Mouse (Mus musculus): ENCODE measurements around the gene Traf4. TPM values are rescaled to one million over a fixed set of nuclear protein-coding genes. Genes with fewer than 3 reads are reported as not detected.

The Traf4 gene
- polyA plus RNA-seq, 1 experiment = 99.8 TPM

GRCm38 (mm10) chr11:78207190-78207589, 41.8 kb upstream of the Traf4 start:
- Histone ChIP-seq H3K79me2 (ENCODE audit: control insufficient read depth, insufficient read depth) (no peaks in the 10 kb centered on the region), H3ac (ENCODE audit: control insufficient read depth, insufficient read length, low read depth) (no peak overlapping the region), H3K27me3 (ENCODE audit: control insufficient read depth, insufficient read depth, insufficient read length) (no peaks in the 10 kb centered on the region), H3K36me3 (ENCODE audit: control insufficient read depth, insufficient read depth) (peaks cover 74% of the 10 kb centered on the region), H3K79me3 (ENCODE audit: low read depth) (no peaks in the 10 kb centered on the region), H3K4me3 (ENCODE audit: insufficient read depth, poor library complexity, severe bottlenecking) (no peak overlapping the region)
- TF ChIP-seq FOSL1 (IDR thresholded peaks at IDR 0.05; ENCODE audit: insufficient read depth, low read length, poor library complexity, severe bottlenecking) (no peak), CTCF (IDR thresholded peaks at IDR 0.05; ENCODE audit: control insufficient read depth, insufficient read depth, insufficient read length) (no peak), MYOD1 (IDR thresholded peaks at IDR 0.05; ENCODE audit: control insufficient read depth, insufficient read length, low read depth) (no peak), USF1 (IDR thresholded peaks at IDR 0.05; ENCODE audit: low read depth) (no peak), MAX (IDR thresholded peaks at IDR 0.05) (no peak), MYOG (IDR thresholded peaks at IDR 0.05; ENCODE audit: control insufficient read depth, extremely low read depth, insufficient read length) (no peak), CEBPB (IDR thresholded peaks at IDR 0.05; ENCODE audit: low read depth) (no peak)

GRCm38 (mm10) chr11:78205361-78206206, 40.2 kb upstream of the Traf4 start:
- H3K36me3 ChIP-seq (ENCODE audit: control insufficient read depth, insufficient read depth) = peaks cover 60% of the 10 kb centered on the region
- no peaks in the 10 kb centered on the region for H3K79me2 ChIP-seq (ENCODE audit: control insufficient read depth, insufficient read depth)
- no peaks in the 10 kb centered on the region for H3K79me3 ChIP-seq (ENCODE audit: low read depth)
- H3K4me3 ChIP-seq (ENCODE audit: insufficient read depth, poor library complexity, severe bottlenecking) = no peak overlapping the region
- no peaks in the 10 kb centered on the region for H3K27me3 ChIP-seq (ENCODE audit: control insufficient read depth, insufficient read depth, insufficient read length)
- H3ac ChIP-seq (ENCODE audit: control insufficient read depth, insufficient read length, low read depth) = no peak overlapping the region
- TF ChIP-seq MYOD1 (IDR thresholded peaks at IDR 0.05; ENCODE audit: control insufficient read depth, insufficient read length, low read depth) = no peak
- no peak for TF ChIP-seq MAX (IDR thresholded peaks at IDR 0.05)
- no peak for TF ChIP-seq MYOG (IDR thresholded peaks at IDR 0.05; ENCODE audit: control insufficient read depth, extremely low read depth, insufficient read length)
- no peak for TF ChIP-seq CTCF (IDR thresholded peaks at IDR 0.05; ENCODE audit: control insufficient read depth, insufficient read depth, insufficient read length)
- no peak for TF ChIP-seq CEBPB (IDR thresholded peaks at IDR 0.05; ENCODE audit: low read depth)
- TF ChIP-seq USF1 (IDR thresholded peaks at IDR 0.05; ENCODE audit: low read depth) = no peak
- no peak for TF ChIP-seq FOSL1 (IDR thresholded peaks at IDR 0.05; ENCODE audit: insufficient read depth, low read length, poor library complexity, severe bottlenecking)

- Histone ChIP-seq H3K27me3 (ENCODE audit: control insufficient read depth, insufficient read depth, insufficient read length) (no peaks in the 10 kb centered on the region), H3K36me3 (ENCODE audit: control insufficient read depth, insufficient read depth) (peaks cover 48% of the 10 kb centered on the region)
- TF ChIP-seq CEBPB (IDR thresholded peaks at IDR 0.05; ENCODE audit: low read depth) (no peak), MYOG (IDR thresholded peaks at IDR 0.05; ENCODE audit: control insufficient read depth, extremely low read depth, insufficient read length) (no peak), CTCF (IDR thresholded peaks at IDR 0.05; ENCODE audit: control insufficient read depth, insufficient read depth, insufficient read length) (no peak), MYOD1 (IDR thresholded peaks at IDR 0.05; ENCODE audit: control insufficient read depth, insufficient read length, low read depth) (no peak), USF1 (IDR thresholded peaks at IDR 0.05; ENCODE audit: low read depth) (no peak), MAX (IDR thresholded peaks at IDR 0.05) (no peak), FOSL1 (IDR thresholded peaks at IDR 0.05; ENCODE audit: insufficient read depth, low read length, poor library complexity, severe bottlenecking) (no peak)
These were observed 38.9 kb upstream of the Traf4 start for GRCm38 (mm10) chr11:78204287-78204686.

GRCm38 (mm10) chr11:78202372-78202771, 37.0 kb upstream of the Traf4 start:
- no peak overlapping the region for H3K4me3 ChIP-seq (ENCODE audit: insufficient read depth, poor library complexity, severe bottlenecking)
- H3K79me2 ChIP-seq (ENCODE audit: control insufficient read depth, insufficient read depth) = no peaks in the 10 kb centered on the region
- TF ChIP-seq USF1 (IDR thresholded peaks at IDR 0.05; ENCODE audit: low read depth) (no peak), MYOG (IDR thresholded peaks at IDR 0.05; ENCODE audit: control insufficient read depth, extremely low read depth, insufficient read length) (no peak), CEBPB (IDR thresholded peaks at IDR 0.05; ENCODE audit: low read depth) (no peak), FOSL1 (IDR thresholded peaks at IDR 0.05; ENCODE audit: insufficient read depth, low read length, poor library complexity, severe bottlenecking) (no peak), MYOD1 (IDR thresholded peaks at IDR 0.05; ENCODE audit: control insufficient read depth, insufficient read length, low read depth) (no peak), MAX (IDR thresholded peaks at IDR 0.05) (no peak), CTCF (IDR thresholded peaks at IDR 0.05; ENCODE audit: control insufficient read depth, insufficient read depth, insufficient read length) (no peak)

More at GRCm38 (mm10) chr11:78204287-78204686, 38.9 kb upstream of the Traf4 start:
- Histone ChIP-seq H3K4me3 (ENCODE audit: insufficient read depth, poor library complexity, severe bottlenecking) (no peak overlapping the region), H3K79me3 (ENCODE audit: low read depth) (no peaks in the 10 kb centered on the region), H3K79me2 (ENCODE audit: control insufficient read depth, insufficient read depth) (no peaks in the 10 kb centered on the region), H3ac (ENCODE audit: control insufficient read depth, insufficient read length, low read depth) (no peak overlapping the region)

GRCm38 (mm10) chr11:78195101-78195863, 29.9 kb upstream of the Traf4 start:
- H3K79me2 ChIP-seq (ENCODE audit: control insufficient read depth, insufficient read depth) = peaks cover 14% of the 10 kb centered on the region
- TF ChIP-seq MYOG (IDR thresholded peaks at IDR 0.05; ENCODE audit: control insufficient read depth, extremely low read depth, insufficient read length) (no peak), FOSL1 (IDR thresholded peaks at IDR 0.05; ENCODE audit: insufficient read depth, low read length, poor library complexity, severe bottlenecking) (no peak)
- H3ac ChIP-seq (ENCODE audit: control insufficient read depth, insufficient read length, low read depth) = no peak overlapping the region
- H3K36me3 ChIP-seq (ENCODE audit: control insufficient read depth, insufficient read depth) = peaks cover 51% of the 10 kb centered on the region
- no peaks in the 10 kb centered on the region for H3K27me3 ChIP-seq (ENCODE audit: control insufficient read depth, insufficient read depth, insufficient read length)
- no peak overlapping the region for H3K4me3 ChIP-seq (ENCODE audit: insufficient read depth, poor library complexity, severe bottlenecking)
- peaks cover 6% of the 10 kb centered on the region for H3K79me3 ChIP-seq (ENCODE audit: low read depth)

More at GRCm38 (mm10) chr11:78202372-78202771, 37.0 kb upstream of the Traf4 start:
- Histone ChIP-seq H3ac (ENCODE audit: control insufficient read depth, insufficient read length, low read depth) (no peak overlapping the region), H3K36me3 (ENCODE audit: control insufficient read depth, insufficient read depth) (peaks cover 30% of the 10 kb centered on the region), H3K79me3 (ENCODE audit: low read depth) (no peaks in the 10 kb centered on the region), H3K27me3 (ENCODE audit: control insufficient read depth, insufficient read depth, insufficient read length) (no peaks in the 10 kb centered on the region)
